Mouse (Mus musculus) neural tube, embryonic 12.5 days (tissue): ENCODE results near the gene Hnrnpa3. TPM values are rescaled to one million over a fixed set of nuclear protein-coding genes. Genes with fewer than 3 reads are reported as not detected.
"Not testable (repeated sequence)": the region's sequence is repeated elsewhere in the genome, so short reads cannot be mapped to it uniquely, and the experiment has no call there.

Experiments used
- ATAC-seq: fragments of 200-750 bp; cut with Nextera tagmentation; 2 replicates; pipeline ENCODE4 v1.8.0; 2017; ENCODE audit warnings: low read depth, mild to moderate bottlenecking, moderate TSS enrichment, moderate library complexity; ENCODE audit not compliant: low FRiP score
- H3K27ac ChIP-seq: fragments of 300-500 bp; sonication (generic); 2 replicates; pipeline ENCODE4 v1.5.1; 2016
- H3K27me3 ChIP-seq: fragments of 300-500 bp; sonication (generic); replicated peaks from 2 replicates; pipeline ENCODE4 v1.6.1; 2016; ENCODE audit warnings: mild to moderate bottlenecking
- H3K36me3 ChIP-seq: fragments of 300-500 bp; sonication (generic); 2 replicates; pipeline ENCODE4 v1.6.1; 2016; ENCODE audit warnings: mild to moderate bottlenecking
- H3K4me1 ChIP-seq: fragments of 300-500 bp; sonication (generic); 2 replicates; pipeline ENCODE4 v1.6.1; 2016
- H3K4me2 ChIP-seq: fragments of 300-500 bp; sonication (generic); replicated peaks from 2 replicates; pipeline ENCODE4 v1.6.1; 2016; ENCODE audit warnings: mild to moderate bottlenecking
- H3K4me3 ChIP-seq: fragments of 300-500 bp; sonication (generic); 2 replicates; pipeline ENCODE4 v1.5.1; 2016
- H3K9ac ChIP-seq: fragments of 300-500 bp; sonication (generic); 2 replicates; pipeline ENCODE4 v1.6.1; 2016; ENCODE audit warnings: mild to moderate bottlenecking
- H3K9me3 ChIP-seq: fragments of 300-500 bp; sonication (generic); 2 replicates; pipeline ENCODE4 v1.6.1; 2016; ENCODE audit warnings: mild to moderate bottlenecking
- WGBS: fragments of 180-500 bp; shearing (Covaris S2); methylation state at CpG from one replicate; pipeline ENCODE4 v1.1.7; 2016; 5-methylcytosine and 5-hydroxymethylcytosine counted together
- polyA plus RNA-seq: library from polyadenylated mRNA; unstranded; fragments of >200 nt; fragmentation: Nextera tagmentation; extraction: Ambion mirVana; gene quantifications from 2 replicates; pipeline ENCODE4 v1.2.1, GENCODE M21; 2016

Hnrnpa3 gene
- polyA plus RNA-seq, 1 experiment from 2014 or later = 334 TPM

- H3K9me3 ChIP-seq = no peaks in the 10 kb centered on the region
- ATAC-seq = no peak
- H3K4me3 ChIP-seq = no peak overlapping the region
- H3K4me1 ChIP-seq = no peaks in the 10 kb centered on the region
- H3K27me3 ChIP-seq = no peaks in the 10 kb centered on the region
- H3K9ac ChIP-seq = no peak overlapping the region
- no peak overlapping the region for H3K27ac ChIP-seq
- H3K4me2 ChIP-seq = no peak overlapping the region
- 68% methylated on average over 1 of the region's 1 CpGs for WGBS
- H3K36me3 ChIP-seq = no peaks in the 10 kb centered on the region
These were observed 29.8 kb downstream of the Hnrnpa3 start for GRCm38 (mm10) chr2:75688901-75689300.

GRCm38 (mm10) chr2:75689482-75690158 is 30.6 kb downstream of the Hnrnpa3 start:
- H3K4me2 ChIP-seq = no peak overlapping the region
- no peak overlapping the region for H3K9ac ChIP-seq
- no peaks in the 10 kb centered on the region for H3K27me3 ChIP-seq
- H3K36me3 ChIP-seq = no peaks in the 10 kb centered on the region
- no peak for ATAC-seq
- H3K4me3 ChIP-seq = no peak overlapping the region
- 89% methylated on average over 10 of the region's 10 CpGs for whole genome bisulfite sequencing
- H3K4me1 ChIP-seq = no peaks in the 10 kb centered on the region
- H3K27ac ChIP-seq = no peak overlapping the region
- H3K9me3 ChIP-seq = no peaks in the 10 kb centered on the region

DNA sequence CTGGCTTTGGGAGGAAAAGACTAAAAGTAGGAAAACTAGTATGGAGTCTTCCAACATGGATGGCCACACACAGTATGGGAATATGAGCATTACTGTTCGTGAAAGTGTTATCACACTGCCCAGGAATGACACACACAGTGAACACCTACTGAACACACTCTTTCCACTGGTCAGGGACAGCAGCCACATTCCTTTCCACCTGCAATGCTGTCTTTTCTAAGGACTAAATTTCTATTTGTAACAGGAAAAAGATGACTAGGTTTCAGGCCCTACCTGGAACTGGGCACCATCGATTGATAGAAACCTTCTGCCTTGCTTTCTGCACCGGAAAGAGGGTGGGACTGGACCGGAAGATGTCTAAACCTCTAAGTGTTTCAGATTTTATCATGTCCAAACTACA is 31.6 kb downstream of the Hnrnpa3 start:
- H3K4me1 ChIP-seq = no peaks in the 10 kb centered on the region
- no peak for ATAC-seq
- no peaks in the 10 kb centered on the region for H3K36me3 ChIP-seq
- 96% methylated on average over 4 of the region's 4 CpGs for WGBS
- no peak overlapping the region for H3K4me2 ChIP-seq
- no peaks in the 10 kb centered on the region for H3K9me3 ChIP-seq
- H3K9ac ChIP-seq = no peak overlapping the region
- no peaks in the 10 kb centered on the region for H3K27me3 ChIP-seq
- H3K4me3 ChIP-seq = no peak overlapping the region
- H3K27ac ChIP-seq = no peak overlapping the region

DNA sequence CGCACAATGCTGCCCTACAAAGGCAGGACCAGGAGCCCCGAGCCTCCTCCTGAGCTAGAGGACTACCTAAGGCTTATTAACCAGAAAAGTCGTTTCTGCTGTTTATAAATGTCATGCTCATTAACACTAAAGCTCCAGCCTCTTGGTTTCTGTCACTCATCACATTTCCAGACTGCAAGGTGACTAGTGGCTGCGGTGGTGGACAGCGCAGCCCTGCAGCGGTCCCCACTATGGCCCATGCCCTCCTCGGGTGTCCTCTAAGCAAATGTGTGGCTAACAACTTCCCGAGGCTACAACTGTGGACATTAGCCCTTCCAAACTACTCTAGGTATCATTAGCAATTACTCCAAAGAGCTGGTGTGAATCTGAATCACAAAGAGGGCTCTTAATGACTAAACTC is 32.3 kb downstream of the Hnrnpa3 start:
- H3K9me3 ChIP-seq = no peaks in the 10 kb centered on the region
- H3K27me3 ChIP-seq = no peaks in the 10 kb centered on the region
- H3K9ac ChIP-seq = no peak overlapping the region
- H3K4me3 ChIP-seq = no peak overlapping the region
- no peak for ATAC-seq
- H3K36me3 ChIP-seq = no peaks in the 10 kb centered on the region
- no peak overlapping the region for H3K27ac ChIP-seq
- peaks cover 5% of the 10 kb centered on the region; the same call in 1 of the 2 replicates for H3K4me1 ChIP-seq
- no peak overlapping the region for H3K4me2 ChIP-seq
- 81% methylated on average over 8 of the region's 8 CpGs for WGBS

- 93% methylated on average over 6 of the region's 6 CpGs for WGBS
These were observed 33.3 kb downstream of the Hnrnpa3 start for GRCm38 (mm10) chr2:75692369-75692768.

DNA sequence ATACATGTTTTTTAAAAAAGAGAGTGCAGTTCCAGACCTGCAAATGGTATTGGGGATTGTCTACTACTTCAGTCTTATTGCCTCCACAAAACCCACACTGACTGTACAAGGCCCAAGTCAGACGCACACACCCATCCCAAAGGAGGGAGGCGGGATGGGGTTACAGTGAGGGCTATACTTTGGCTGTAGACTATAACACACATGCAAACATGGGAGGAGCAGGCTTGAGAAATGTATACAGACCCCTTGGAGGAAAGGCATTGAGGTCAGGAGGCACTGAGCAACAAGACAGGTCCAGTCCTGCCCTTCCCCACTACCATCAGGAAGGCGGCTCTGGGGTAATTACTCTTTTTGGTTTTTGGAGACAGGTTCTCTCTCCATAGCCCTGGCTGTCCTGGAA is 35.9 kb downstream of the Hnrnpa3 start:
- not testable (repeated sequence) for H3K9ac ChIP-seq, ATAC-seq
- WGBS = 93% methylated on average over 3 of the region's 3 CpGs

More at GRCm38 (mm10) chr2:75692369-75692768, 33.3 kb downstream of the Hnrnpa3 start:
- Histone ChIP-seq H3K9me3 (no peaks in the 10 kb centered on the region), H3K36me3 (no peaks in the 10 kb centered on the region), H3K9ac (no peak overlapping the region), H3K4me2 (no peak overlapping the region), H3K4me1 (peaks cover 6% of the 10 kb centered on the region; the same call in 1 of the 2 replicates), H3K27me3 (no peaks in the 10 kb centered on the region), H3K27ac (no peak overlapping the region), H3K4me3 (no peak overlapping the region)
- ATAC-seq = no peak

DNA sequence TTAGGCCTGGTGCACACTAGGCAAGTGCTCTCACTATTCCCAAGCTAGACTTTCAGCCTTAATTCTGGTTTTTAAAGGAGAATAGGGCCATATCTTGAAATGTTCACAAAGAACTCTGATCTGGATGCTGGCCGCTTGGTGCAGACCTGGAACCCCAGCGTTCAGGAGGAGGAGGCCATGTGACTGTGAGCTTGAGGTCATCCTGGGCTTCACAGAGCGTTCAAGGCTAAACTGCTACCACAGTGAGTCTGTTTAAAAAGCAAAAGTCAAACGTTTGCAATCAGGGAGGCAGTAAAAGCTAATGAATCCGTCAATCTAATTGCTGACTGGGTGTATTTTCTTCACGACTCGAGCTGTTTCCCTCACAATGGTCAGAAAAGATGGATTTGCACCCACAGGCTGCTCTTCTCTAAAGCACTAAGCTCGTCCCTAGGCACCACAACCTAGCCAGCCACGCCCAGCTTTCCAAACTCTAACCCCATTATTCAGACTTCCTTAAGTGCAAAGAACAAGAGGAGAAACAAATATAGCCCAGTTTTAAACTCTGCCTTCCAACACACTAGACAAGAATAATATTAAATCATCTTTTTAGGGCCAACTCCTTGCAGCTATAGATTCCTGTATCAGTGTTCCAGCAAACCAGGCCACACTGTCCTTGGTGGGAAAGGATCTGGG is 36.8 kb downstream of the Hnrnpa3 start:
- Histone ChIP-seq H3K27me3 (no peaks in the 10 kb centered on the region), H3K4me3 (no peak overlapping the region), H3K4me1 (peaks cover 6% of the 10 kb centered on the region; the same call in 1 of the 2 replicates), H3K27ac (no peak overlapping the region), H3K9me3 (no peaks in the 10 kb centered on the region), H3K4me2 (no peak overlapping the region), H3K9ac (no peak overlapping the region), H3K36me3 (no peaks in the 10 kb centered on the region)
- WGBS = 33% methylated on average over 9 of the region's 9 CpGs
- no peak for ATAC-seq

More for the DNA sequence above, 35.9 kb downstream of the Hnrnpa3 start:
- H3K4me2 ChIP-seq, H3K27ac ChIP-seq, H3K4me3 ChIP-seq, H3K36me3 ChIP-seq, H3K4me1 ChIP-seq, H3K27me3 ChIP-seq, H3K9me3 ChIP-seq: not testable (repeated sequence)

DNA sequence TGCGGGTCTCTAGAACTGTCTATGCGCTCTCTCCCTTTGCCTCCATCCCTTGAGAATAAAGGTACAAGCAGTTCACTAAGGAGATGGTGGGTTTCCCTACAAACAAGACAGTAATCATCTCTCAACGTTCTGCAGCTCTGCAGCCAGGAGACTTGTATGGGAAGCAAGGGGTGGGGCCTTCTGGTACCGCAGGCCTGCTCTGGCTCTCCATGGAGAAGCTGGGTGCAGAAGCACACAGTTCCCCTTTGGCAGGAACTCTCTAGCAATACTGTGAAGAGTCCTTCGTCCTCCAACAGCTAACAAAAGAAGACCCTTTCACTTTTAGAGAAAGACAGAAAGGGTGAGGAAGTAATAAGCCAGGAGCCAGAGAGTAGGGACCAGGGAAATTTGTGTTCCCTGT is 37.3 kb downstream of the Hnrnpa3 start:
- no peak overlapping the region for H3K4me2 ChIP-seq
- WGBS = 53% methylated on average over 5 of the region's 5 CpGs
- peaks cover 6% of the 10 kb centered on the region; the same call in 1 of the 2 replicates for H3K4me1 ChIP-seq
- H3K9me3 ChIP-seq = no peaks in the 10 kb centered on the region
- no peak for ATAC-seq
- H3K4me3 ChIP-seq = no peak overlapping the region
- no peak overlapping the region for H3K27ac ChIP-seq
- no peaks in the 10 kb centered on the region for H3K36me3 ChIP-seq
- H3K9ac ChIP-seq = no peak overlapping the region
- no peaks in the 10 kb centered on the region for H3K27me3 ChIP-seq

GRCm38 (mm10) chr2:75697222-75697621 is 38.2 kb downstream of the Hnrnpa3 start:
- Histone ChIP-seq H3K9me3 (no peaks in the 10 kb centered on the region), H3K4me3 (no peak overlapping the region), H3K36me3 (no peaks in the 10 kb centered on the region), H3K27ac (no peak overlapping the region), H3K27me3 (no peaks in the 10 kb centered on the region), H3K4me2 (no peak overlapping the region), H3K9ac (no peak overlapping the region), H3K4me1 (peaks cover 6% of the 10 kb centered on the region; the same call in 1 of the 2 replicates)
- ATAC-seq = no peak
- WGBS = 88% methylated on average over 3 of the region's 3 CpGs

DNA sequence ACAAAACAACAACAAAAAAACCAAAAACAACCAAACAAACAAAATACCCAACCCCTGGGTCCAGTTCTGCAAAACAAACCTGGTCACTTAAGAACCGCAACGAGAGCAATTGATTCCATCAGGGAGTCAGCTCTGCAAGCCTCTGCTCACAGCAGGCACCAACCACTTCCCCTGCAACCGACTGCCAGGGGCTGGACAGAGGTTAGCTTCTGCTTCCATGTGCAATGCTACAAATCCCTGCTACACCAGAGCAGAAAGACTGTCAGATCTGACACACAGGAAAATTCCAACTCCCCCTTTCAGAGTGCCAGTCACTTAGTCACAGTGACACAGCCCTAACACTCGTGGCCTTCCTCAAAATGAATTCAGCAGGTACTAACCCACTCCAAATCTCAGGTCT is 38.9 kb downstream of the Hnrnpa3 start:
- Histone ChIP-seq H3K27me3 (no peaks in the 10 kb centered on the region), H3K4me1 (peaks cover 6% of the 10 kb centered on the region; the same call in 1 of the 2 replicates), H3K9ac (no peak overlapping the region), H3K4me2 (no peak overlapping the region), H3K36me3 (no peaks in the 10 kb centered on the region), H3K9me3 (no peaks in the 10 kb centered on the region), H3K27ac (no peak overlapping the region), H3K4me3 (no peak overlapping the region)
- no peak for ATAC-seq
- 27% methylated on average over 4 of the region's 4 CpGs for whole genome bisulfite sequencing

DNA sequence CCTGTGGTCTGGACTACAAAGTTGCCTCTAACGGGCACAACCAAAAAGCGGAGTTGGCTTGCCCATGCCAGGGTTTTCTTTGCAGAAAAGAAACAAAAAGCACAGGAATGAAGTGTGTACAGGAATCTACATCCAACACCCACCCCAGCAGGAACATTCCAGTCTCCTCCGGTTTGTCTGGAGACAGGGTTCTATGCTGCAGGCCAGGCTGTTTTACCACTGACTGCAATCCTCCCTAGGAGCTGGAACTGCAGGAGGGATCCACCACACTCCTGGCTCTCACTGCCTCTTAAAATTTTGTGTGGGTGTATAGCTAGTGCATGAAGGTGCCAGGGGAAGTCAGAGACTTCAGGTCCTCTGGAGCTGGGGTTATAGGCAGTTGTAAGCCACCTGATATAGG is 39.8 kb downstream of the Hnrnpa3 start:
- Histone ChIP-seq H3K4me2 (no peak overlapping the region), H3K9me3 (no peaks in the 10 kb centered on the region), H3K27ac (no peak overlapping the region), H3K9ac (no peak overlapping the region), H3K4me3 (no peak overlapping the region), H3K27me3 (no peaks in the 10 kb centered on the region), H3K36me3 (no peaks in the 10 kb centered on the region), H3K4me1 (peaks cover 10% of the 10 kb centered on the region; the same call in 1 of the 2 replicates)
- ATAC-seq = no peak
- WGBS = 81% methylated on average over 3 of the region's 3 CpGs

- H3K27ac ChIP-seq = no peak overlapping the region
- peaks cover 18% of the 10 kb centered on the region for H3K4me1 ChIP-seq
- H3K9ac ChIP-seq = no peak overlapping the region
- no peaks in the 10 kb centered on the region for H3K27me3 ChIP-seq
- no peak overlapping the region for H3K4me3 ChIP-seq
- ATAC-seq = no peak
- no peak overlapping the region for H3K4me2 ChIP-seq
- 94% methylated on average over 3 of the region's 3 CpGs for WGBS
- no peaks in the 10 kb centered on the region for H3K36me3 ChIP-seq
- H3K9me3 ChIP-seq = no peaks in the 10 kb centered on the region
These were observed 41.5 kb downstream of the Hnrnpa3 start for GRCm38 (mm10) chr2:75700543-75700942.

- no peak overlapping the region for H3K4me2 ChIP-seq
- no peaks in the 10 kb centered on the region for H3K27me3 ChIP-seq
- no peak overlapping the region for H3K4me3 ChIP-seq
- no peaks in the 10 kb centered on the region for H3K36me3 ChIP-seq
- no peak overlapping the region for H3K27ac ChIP-seq
- H3K9me3 ChIP-seq = no peaks in the 10 kb centered on the region
- peaks cover 15% of the 10 kb centered on the region for H3K4me1 ChIP-seq
- 66% methylated on average over 3 of the region's 3 CpGs for WGBS
- H3K9ac ChIP-seq = no peak overlapping the region
- no peak for ATAC-seq
These were observed 42.1 kb downstream of the Hnrnpa3 start for GRCm38 (mm10) chr2:75701207-75701606.
